Mouse (Mus musculus) brown adipose tissue, adult 24 weeks (tissue): ENCODE measurements around the gene Ddi2. TPM values are rescaled to one million over a fixed set of nuclear protein-coding genes. Genes with fewer than 3 reads are reported as not detected.
"Not testable (repeated sequence)": the region's sequence is repeated elsewhere in the genome, so short reads cannot be mapped to it uniquely, and the experiment has no call there.

Source experiments
- H3K27ac ChIP-seq: fragments of 200-500 bp; replicated peaks from 2 replicates; pipeline ENCODE4 v1.5.1; 2012; ENCODE audit warnings: low read depth, mild to moderate bottlenecking, low read length
- H3K4me1 ChIP-seq: fragments of 200-500 bp; 2 replicates; pipeline ENCODE4 v1.6.1; 2012; ENCODE audit warnings: low read length, mixed read lengths; ENCODE audit not compliant: control insufficient read depth, insufficient read depth, insufficient read length
- H3K4me3 ChIP-seq: fragments of 200-500 bp; 2 replicates; pipeline ENCODE4 v1.5.1; 2012; ENCODE audit warnings: low read depth, mild to moderate bottlenecking, low read length, moderate library complexity; ENCODE audit not compliant: insufficient read depth
- polyA plus RNA-seq: library from polyadenylated mRNA; stranded (reverse); fragments of >200 nt; gene quantifications from 2 replicates; pipeline ENCODE4 v1.2.4, GENCODE M21; 2012; ENCODE audit not compliant: missing spikeins, insufficient read depth, insufficient read length

The Ddi2 gene
- 9.4 and 12.3 TPM in 2 replicates for polyA plus RNA-seq

DNA sequence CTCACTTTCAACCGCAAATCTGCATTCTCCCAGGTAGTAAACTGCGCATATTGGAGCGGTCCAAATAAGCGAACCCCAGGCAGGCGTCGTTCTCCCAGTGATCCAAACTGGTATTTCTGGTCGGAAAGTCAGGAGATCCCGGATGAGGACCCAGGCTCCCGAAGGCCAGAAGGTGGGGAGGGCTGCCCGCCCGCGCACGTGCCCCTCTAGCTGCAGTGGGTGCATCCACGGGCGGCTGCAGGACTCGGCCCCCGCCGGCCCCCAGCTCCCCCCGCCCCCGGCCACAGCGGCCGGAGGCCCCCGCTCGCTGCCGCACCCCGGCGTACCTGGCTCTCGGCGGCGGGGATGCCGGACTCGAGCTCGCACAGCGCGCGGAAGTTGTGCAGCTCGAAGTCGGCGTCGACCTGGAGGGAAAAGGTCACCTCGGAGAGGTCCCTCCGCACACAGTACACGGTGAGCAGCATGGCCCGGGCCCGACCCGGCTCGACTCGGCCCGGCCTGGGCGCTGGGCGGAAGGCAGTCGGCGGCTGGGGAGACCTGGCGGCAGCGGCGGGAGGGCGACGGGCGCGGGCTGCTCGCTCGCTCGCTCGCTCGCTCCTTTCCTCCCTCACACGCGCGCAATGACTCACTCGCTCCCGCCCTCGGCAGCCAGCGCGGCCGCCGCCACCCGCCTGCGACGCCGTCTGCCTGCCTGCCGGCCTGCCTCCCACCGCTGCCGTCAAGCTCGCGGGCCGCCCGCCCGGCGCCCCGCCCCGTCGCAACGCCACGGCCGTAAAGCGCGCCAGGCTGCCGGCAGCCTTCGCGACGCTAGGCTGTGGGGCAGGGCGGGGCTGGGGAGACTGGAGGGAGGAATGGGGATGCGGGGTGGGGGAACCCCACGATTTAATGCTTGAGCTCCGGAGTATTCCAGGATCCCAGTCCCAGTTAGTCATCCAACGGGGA is at the start of gene Ddi2:
Gene Ddi2, minus strand, starts transcription at position 689 of the 942 bp plus-strand sequence.
- Histone ChIP-seq H3K27ac (peak within 1 kb of the TSS; percentile 91), H3K4me1 (peaks cover 13% of the 10 kb centered on the region), H3K4me3 (peak within 1 kb of the TSS; percentile 91)

DNA sequence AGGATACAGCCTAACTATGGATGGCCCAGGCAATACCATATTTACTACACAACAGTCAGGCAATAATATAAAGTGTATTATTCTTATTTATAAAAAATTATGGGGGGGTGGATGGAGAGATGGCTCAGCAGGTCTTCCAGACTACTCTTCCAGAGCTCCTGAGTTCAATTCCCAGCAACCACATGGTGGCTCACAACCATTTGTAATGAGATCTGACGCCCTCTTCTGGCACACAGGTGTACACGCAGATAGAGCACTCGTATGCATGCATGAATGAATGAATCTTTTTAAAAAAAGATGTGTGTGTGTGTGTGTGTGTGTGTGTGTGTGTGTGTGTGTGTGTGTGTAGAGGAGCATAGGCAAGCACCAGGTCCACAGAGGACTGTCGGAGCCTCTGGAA is 49.8 kb upstream of the Ddi2 start:
- not testable (repeated sequence) for H3K27ac ChIP-seq, H3K4me1 ChIP-seq, H3K4me3 ChIP-seq

DNA sequence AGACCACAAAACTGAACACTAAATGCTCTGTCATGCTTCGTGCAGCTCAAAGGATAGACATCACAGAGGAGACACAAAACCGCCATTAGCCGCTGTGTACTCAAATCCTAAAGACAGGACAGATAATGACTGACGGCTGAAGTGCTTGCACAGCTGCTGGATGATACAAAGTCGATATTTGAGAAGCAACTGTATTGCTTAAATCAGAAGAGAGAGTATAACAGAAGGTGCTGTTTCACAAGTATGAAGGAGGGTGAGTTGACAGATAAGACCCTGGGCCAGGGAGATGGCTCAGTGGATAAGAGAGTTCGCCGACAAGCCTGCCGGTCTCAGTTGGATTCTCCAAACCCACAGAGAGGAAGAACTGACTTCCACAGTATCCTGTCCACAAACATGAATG is 48.6 kb upstream of the Ddi2 start:
- Histone ChIP-seq H3K4me1 (peaks cover 3% of the 10 kb centered on the region; the same call in 1 of the 2 replicates), H3K4me3 (no peak overlapping the region), H3K27ac (no peak overlapping the region)

DNA sequence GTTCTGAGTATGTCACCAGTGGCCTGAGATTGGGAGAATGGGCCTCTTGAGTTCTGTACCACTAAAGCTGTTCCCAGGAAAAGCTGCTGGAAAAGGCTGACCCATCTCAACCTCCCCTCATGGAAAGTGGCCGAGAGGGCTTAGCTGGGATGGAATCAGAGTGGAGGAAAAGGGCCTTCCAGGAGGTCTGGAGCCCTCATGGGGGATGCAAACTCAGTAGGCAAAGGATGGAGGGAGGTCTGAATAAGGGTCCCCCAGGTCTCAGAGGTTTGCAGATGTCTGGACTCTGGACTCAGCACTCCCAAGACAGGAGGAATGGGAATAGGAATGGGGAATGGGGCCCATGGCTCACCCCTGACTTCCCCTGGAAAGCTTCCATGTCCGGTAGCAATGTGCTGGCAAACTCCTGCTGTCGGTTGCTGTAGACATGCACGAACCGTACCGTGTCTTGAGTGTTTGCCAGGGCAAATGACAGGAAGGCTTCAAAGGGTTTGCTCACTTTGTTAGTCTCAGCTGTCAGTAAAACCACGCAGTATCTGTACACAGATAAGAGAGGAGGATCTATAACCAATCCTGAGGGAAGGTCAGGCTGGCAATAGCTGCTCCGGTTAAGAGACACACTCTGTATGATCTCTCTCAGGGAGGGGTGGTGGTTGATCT is 46.4 kb upstream of the Ddi2 start:
- H3K27ac ChIP-seq: no peak overlapping the region
- no peak overlapping the region for H3K4me3 ChIP-seq

DNA sequence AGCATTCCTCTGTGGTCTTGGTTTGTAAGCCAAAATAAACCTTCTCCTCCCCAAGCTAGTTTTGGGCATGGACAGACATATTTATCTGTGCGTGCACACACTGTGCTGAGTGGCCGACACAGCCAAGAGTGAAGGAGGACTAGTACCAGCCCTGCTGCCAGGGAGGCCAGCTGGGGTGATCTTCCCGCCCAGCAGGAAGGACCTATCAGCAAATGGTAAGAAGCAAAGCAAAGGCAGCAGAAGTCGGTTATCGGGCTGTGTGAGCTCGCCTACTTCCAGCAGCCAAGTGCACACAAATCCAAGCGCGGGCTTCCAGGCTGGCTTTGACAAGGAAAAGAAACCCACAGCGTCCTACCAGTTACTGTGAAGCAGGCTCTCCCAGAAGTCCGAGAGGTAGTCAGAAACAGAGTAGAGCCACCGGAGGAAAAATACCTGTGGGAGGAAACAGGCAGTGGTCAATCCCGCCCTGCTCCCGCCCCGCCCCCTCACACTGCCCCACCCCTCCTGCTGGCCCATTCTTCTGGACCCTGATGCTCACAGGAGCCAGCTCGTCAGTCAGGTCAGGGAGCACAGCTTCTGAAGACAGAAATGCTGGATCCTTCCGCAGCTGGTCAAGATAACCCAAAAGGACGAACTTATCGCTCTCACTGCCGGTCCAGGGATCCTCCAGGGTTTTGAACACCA is 44.3 kb upstream of the Ddi2 start:
- H3K27ac ChIP-seq: peak overlapping the region; percentile 77
- no peak overlapping the region for H3K4me3 ChIP-seq
- H3K4me1 ChIP-seq: peaks cover 3% of the 10 kb centered on the region; the same call in 1 of the 2 replicates

More for the DNA sequence above, 46.4 kb upstream of the Ddi2 start:
- H3K4me1 ChIP-seq: peaks cover 3% of the 10 kb centered on the region; the same call in 1 of the 2 replicates

DNA sequence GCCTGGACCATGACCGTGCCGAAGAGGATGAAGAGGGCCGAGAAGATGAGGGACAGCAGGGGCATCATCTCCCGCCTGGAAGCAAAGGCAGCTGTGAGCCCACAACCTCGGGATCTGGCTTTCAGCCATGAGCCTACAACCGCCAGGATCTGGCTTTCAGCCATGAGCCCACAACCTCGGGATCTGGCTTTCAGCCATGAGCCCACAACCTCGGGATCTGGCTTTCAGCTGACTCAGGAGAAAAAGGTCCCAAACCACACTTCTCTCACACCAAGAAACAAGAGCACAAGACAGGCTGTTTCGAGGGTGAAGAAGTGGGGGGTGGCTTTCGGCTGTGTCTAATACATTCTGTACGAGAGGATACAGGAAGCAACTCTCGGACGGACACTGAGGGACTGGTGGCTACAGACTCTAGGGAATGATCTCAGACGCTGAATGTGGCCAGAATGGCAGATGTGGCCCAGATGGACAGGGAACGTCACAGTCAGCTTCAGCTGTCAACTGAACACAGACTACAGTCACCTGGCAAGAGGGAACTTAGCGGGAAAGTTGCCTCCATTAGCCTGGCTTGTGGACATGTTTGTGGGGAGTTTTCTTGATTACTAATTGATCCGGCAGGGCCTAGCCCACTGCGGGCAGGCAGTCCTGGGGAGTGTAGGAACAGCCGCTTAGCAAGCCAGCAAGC is 43.6 kb upstream of the Ddi2 start:
- no peak overlapping the region for H3K4me3 ChIP-seq
- peaks cover 3% of the 10 kb centered on the region; the same call in 1 of the 2 replicates for H3K4me1 ChIP-seq

DNA sequence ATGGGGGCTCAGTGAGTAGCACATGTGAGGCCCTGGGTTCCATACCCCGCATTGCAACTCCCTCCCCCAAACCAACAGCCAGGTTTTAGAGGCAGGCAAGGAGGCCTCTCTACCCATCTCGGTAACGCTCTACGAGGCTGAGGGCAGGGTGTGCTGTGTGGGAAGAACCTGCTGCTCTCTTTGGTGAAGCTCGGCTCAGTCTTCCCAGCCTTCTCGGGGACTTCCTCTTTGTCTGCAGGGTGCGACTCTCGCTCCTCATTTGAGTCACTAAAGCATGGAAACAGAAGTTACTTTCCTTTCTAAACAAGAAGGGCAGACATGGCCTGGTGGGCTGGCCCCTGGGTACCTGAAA is 43.1 kb upstream of the Ddi2 start:
- H3K4me1 ChIP-seq: peaks cover 3% of the 10 kb centered on the region; the same call in 1 of the 2 replicates
- H3K4me3 ChIP-seq: no peak overlapping the region
- H3K27ac ChIP-seq: peak overlapping the region; percentile 77

More for the DNA sequence above, 43.6 kb upstream of the Ddi2 start:
- peak overlapping the region; percentile 77 for H3K27ac ChIP-seq

DNA sequence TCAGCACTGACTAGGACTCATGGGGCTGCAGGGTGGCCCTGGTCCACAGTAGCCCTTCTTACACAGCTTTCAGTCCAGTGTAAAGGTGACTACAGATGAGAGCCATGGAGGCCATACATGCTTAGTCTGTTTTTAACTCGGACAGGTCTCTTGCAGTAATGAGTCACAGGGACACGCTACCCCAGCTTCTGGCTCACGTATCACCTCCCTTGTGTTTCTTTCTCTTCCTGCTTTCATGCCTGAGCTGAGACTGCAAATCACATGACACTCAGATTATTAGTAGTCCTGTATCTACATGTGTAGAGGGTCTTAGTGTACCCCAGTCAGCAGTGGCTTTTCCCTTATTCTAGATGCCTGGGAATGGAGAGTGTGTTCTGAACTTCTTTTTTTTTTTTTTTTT is 41.8 kb upstream of the Ddi2 start:
- no peak overlapping the region for H3K4me3 ChIP-seq
- no peak overlapping the region for H3K27ac ChIP-seq
- H3K4me1 ChIP-seq: peaks cover 3% of the 10 kb centered on the region; the same call in 1 of the 2 replicates

DNA sequence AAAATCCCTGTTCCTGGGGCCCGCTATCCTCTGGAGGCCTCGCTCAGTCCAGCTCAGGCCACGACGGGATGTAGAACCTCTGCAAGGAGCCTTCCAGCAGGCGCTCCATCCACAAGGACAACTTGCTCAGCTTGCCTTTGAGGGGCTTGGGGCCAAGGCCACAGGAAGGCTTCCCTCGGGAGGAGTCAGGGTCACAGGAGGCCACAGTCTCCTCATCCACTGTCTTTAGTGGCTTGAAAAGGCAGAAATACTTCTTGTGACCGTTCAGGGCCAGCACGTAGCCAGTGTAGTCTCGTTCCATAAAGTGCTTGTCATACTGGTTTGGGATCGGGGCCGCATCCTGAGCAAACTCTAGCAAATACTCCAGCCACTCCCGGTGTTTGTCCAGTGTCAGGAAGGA is 40.3 kb upstream of the Ddi2 start:
- Histone ChIP-seq H3K4me3 (no peak overlapping the region), H3K4me1 (peaks cover 3% of the 10 kb centered on the region; the same call in 1 of the 2 replicates), H3K27ac (no peak overlapping the region)

DNA sequence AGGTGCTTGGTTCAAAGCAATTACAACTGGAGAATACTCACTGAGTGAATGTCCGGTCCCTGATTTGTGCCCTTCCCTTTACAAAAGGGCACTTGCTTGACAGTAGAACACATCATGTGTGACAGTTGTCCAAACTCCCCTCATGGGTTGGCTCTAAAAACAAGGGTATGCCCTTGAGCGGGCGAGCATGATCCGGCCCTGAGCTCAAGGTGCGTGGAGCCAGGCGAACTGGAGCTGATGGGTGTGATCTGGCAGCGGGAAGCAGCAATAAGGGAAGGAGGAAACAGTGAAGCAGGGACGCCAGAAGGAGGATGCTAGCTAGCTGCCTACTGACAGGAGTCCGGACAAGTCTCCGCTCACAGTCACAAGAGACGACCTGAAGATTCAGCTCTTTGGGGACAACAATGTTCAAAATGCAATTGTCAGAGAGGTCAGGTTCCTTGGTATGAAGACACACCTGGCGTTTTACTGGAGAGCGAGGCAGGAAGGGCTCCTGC is 38.9 kb upstream of the Ddi2 start:
- Histone ChIP-seq H3K4me1 (peaks cover 1% of the 10 kb centered on the region; the same call in 1 of the 2 replicates), H3K4me3 (no peak overlapping the region), H3K27ac (no peak overlapping the region)

DNA sequence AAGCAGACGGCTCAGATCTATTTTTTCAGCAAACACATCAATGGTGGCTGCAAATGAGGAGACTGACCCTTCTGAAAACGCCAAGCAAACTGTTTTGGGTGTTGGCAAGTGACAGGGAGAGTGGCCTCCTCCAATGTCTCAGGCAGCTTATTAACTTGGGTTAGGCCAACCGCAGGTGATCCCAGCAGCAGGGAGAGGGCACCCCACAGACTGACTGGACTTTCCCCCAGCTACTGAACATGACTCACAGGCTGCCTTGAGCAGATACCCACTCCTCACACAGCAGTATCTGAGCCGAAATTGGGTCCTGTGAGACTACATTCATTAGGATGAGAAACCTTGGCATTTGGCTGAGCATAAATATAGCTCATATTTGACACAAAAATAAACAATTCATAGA is 37.7 kb upstream of the Ddi2 start:
- H3K27ac ChIP-seq: no peak overlapping the region
- no peak overlapping the region for H3K4me3 ChIP-seq
- no peaks in the 10 kb centered on the region for H3K4me1 ChIP-seq

DNA sequence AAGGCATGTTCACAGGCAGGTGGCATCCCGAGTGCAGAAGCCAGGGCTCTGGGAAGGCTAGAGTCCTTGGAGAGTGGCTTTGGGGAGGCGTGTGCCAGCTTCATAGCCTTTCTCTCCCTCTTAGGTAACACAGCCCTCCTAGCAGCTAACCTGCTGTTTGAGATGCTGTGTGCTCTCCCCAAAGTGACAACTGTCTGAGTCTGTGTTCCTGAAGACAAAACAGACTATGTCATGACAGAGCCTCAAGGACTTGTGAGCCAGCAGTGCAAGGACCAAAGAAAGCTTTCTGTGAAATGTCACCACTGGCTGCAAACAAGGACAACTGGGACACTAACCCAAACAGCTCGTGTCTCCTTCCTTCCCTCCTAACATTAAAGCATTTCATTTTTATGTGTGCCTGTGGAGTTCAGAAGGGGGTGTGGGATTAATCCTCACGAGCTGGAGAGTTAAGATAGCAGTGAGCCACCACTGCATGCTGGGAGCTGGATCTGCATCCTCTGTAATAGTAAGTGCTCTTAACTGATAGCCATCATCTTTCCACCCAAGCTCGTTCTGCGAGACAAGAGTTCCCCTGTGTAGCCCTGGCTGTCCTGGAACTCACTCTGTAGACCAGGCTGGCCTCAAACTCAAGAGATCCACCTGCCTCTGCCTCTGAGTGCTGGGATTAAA is 35.8 kb upstream of the Ddi2 start:
- Histone ChIP-seq H3K27ac (no peak overlapping the region), H3K4me3 (no peak overlapping the region), H3K4me1 (no peaks in the 10 kb centered on the region)

DNA sequence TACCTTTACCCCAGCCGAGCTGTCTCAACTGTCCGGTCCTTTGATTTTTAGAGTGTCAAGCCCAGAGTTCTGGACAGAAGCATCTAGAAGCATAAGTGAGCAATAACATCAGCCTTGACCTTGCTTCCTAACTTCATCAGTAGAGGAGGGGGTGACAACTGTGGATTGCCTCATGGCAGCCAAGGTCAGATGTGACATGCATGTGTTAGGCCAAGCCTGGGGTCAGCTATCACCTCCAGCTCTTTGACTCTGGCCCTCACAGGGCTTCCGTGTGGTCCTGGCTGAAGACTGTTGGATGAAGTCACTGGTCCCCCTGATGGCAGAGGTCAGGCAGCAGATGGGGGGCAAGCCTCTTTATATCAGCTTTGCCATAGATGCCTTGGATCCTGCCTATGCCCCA is 33.9 kb upstream of the Ddi2 start:
- Histone ChIP-seq H3K4me1 (no peaks in the 10 kb centered on the region), H3K27ac (no peak overlapping the region), H3K4me3 (no peak overlapping the region)

DNA sequence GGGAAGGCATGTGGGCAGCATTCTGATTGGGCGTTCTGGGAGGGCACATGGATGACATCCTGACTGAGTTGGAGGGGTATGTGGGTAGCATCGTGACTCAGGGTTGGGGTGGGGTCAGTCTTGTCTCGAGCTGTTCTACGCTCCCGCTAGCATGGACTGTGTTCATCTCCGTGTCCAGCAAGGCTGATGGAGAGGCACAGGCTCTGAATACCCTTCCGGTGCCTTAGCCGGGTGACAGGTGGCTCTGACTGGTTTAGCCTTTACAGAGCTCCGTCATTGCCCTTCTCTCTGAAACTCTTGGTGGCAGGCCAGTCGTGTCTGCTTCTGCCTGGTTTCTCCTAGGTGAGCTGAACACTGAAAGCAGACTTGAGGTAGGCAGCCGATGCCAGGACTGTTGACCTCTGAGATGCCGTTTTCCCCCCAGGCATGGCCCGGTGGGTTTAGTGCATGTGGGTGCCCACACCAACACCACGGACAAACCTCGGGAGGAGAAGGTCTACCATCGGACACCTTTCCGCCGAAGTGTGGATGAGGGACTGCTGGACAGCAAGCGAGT is 32.2 kb upstream of the Ddi2 start:
- no peak overlapping the region for H3K27ac ChIP-seq
- no peak overlapping the region for H3K4me3 ChIP-seq
- H3K4me1 ChIP-seq: no peaks in the 10 kb centered on the region
